Mouse (Mus musculus) heart, postnatal 10 days (tissue): Measurements from ENCODE around the gene Ptbp3. TPM values are rescaled to one million over a fixed set of nuclear protein-coding genes. Genes with fewer than 3 reads are reported as not detected.
"Not testable (repeated sequence)": the region's sequence is repeated elsewhere in the genome, so short reads cannot be mapped to it uniquely, and the experiment has no call there.

Source experiments
- DNase-seq, 2 experiments: peaks; one replicate each; pipeline ENCODE4 v3.0.0; 2021
- intact Hi-C: fragments of 180-260 bp; cut with DNase I; formaldehyde crosslinking; loops from one replicate; pipeline ENCODE4 v1.15.1; 2025
- total RNA-seq, 2 experiments: library from RNA; stranded (reverse); gene quantifications; 2 replicates each; pipeline ENCODE4 v1.2.3; 2021

Gene Ptbp3
- total RNA-seq, 2 experiments from 2014 or later: 57.4 to 57.9 TPM

GRCm38 (mm10) chr4:59557343-59557742 lies 8.2 kb upstream of the Ptbp3 start:
- DNase-seq, intact Hi-C loops: not testable (repeated sequence)

- intact Hi-C loops: no loop called here
- DNase-seq: no peak
Observed at GRCm38 (mm10) chr4:59555177-59555576, 6.0 kb upstream of the Ptbp3 start.

- no peak for DNase-seq
- intact Hi-C loops: no loop called here
Observed at GRCm38 (mm10) chr4:59553576-59553975, 4.4 kb upstream of the Ptbp3 start.

GRCm38 (mm10) chr4:59552835-59553234 lies 3.7 kb upstream of the Ptbp3 start:
- intact Hi-C loops: no loop called here

GRCm38 (mm10) chr4:59551901-59552300 lies 2.7 kb upstream of the Ptbp3 start:
- no peak for DNase-seq
- intact Hi-C loops: no loop called here

More at GRCm38 (mm10) chr4:59552835-59553234, 3.7 kb upstream of the Ptbp3 start:
- DNase-seq: no peak

DNA sequence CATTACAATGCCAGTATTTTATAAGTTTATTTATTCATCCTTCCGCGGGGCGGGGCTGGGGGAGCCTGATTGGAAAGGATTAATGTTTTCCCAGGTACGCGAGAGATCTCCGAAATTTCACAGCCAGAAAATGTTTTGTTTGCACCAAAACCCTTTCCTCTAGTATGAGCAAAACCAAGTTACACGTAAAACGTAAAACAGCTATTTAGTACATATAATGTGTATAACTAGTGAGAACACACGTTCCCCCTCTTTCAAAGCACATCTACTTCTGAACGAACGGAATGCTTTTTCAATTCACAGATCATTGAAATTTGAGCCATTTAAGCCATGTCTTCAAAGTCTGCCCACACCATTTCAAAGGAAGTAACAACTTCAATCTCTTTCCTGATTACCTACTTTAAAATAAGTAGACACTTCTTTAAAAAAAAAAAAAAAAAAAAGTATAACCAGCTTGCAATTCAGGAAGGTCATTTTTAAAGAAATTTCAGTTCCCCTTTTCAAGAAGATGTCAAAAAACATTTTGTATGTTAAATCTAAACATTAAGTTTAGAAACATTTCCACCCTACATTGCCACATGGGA lies 905 bp upstream of the Ptbp3 start:
- intact Hi-C loops: loop anchor here (5.0 kb wide), 1 partner anchor 353 kb away; no protein-coding TSS in a partner anchor
- DNase-seq: no peak

DNA sequence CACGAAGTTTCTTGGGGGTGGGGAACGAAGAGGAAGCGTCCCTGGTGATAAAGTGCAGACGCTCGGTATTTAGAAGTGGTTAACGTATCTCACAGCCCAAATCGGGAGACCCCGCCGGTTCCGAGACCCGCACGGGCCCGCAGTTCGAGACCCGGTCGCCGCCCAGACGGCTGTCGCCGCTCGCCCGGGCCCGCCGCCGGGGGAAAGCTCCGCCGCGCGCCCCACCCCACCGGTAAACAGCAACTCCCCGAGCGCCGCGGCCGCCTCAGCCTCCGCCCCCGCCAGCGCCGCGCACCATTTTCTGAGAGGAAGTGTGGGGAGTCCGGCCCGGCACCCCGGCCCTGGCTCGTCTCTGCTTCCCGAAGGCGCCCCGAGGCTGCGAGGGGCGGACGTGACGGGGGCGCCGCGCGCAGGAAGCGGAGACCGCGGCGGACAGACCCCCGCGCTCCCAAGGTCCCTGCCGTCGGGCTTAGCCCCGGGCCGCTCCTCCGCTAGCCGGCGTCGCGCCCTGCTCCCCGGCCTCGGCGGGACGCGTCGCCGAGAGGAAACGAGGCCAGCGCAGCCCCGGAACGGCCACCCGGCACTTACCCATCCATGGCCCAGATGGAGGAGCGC lies 497 bp downstream of the Ptbp3 start:
- peak; percentile 76 to 82 for DNase-seq
- intact Hi-C loops: loop anchor here (5.0 kb wide), 1 partner anchor 351 kb away; no protein-coding TSS in a partner anchor

- no peak for DNase-seq
- intact Hi-C loops: loop anchor here (5.0 kb wide), 1 partner anchor 351 kb away; no protein-coding TSS in a partner anchor
Observed at GRCm38 (mm10) chr4:59548011-59548559, 1.1 kb downstream of the Ptbp3 start.

DNA sequence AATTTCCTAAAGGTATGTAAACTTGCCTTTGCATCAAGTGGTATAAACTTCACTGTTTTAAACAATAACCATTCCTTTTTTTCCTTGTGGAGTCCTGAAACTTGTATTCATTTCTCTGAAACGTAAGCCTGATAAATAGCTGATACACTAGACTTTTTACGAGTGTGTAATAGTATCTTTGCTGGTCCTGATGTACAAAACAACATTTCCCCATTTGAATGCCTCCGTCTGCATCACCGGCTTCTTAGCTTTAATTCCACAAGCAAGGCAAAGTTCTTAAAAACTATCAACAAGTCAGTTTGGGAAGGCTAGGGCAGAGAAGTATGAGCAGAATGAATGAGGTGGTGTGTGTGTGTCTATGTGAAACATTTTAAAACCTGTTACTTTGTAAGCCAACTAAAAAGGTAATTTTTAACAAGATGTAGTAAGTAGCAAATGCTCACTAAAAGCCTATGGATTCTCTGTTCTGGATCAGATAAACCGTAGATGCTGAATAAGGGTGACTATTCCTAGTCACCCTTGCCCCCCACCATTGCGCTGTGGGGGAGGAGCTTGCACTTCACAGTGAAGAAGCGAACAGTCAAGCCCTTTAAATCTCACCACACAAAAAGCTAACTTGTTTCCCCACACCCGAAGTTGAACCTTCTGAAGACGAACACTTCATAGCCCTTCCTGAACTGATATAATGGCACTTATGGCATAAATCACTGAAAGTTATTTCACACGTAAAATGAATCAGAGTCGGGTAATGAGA lies 1.9 kb downstream of the Ptbp3 start:
- peak; percentile 26 to 27 for DNase-seq
- intact Hi-C loops: loop anchor here (5.0 kb wide), 1 partner anchor 350 kb away; no protein-coding TSS in a partner anchor

GRCm38 (mm10) chr4:59546285-59547071 lies 2.7 kb downstream of the Ptbp3 start:
- intact Hi-C loops: loop anchor here (5.0 kb wide), 1 partner anchor 349 kb away; no protein-coding TSS in a partner anchor
- no peak for DNase-seq

DNA sequence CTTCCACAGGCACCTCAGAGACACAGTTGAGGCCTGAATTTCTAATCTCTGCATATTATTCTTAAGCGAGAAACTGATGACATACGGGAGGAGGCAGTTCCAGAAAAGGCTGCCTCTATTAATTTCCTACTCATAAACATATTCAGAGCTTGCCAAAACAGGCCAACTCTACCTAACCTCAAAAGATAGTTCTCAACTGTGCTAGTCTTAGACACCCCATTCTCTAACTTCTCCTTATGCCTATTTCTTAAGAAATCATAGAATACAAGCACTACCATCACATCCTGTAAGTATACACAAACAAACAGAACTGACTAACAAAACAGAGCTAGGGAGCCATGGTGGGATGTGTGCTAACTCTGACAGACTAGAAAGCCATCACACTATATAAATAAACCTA lies 4.5 kb downstream of the Ptbp3 start:
- DNase-seq: no peak
- intact Hi-C loops: loop anchor here (5.0 kb wide), 1 partner anchor 347 kb away; no protein-coding TSS in a partner anchor

DNA sequence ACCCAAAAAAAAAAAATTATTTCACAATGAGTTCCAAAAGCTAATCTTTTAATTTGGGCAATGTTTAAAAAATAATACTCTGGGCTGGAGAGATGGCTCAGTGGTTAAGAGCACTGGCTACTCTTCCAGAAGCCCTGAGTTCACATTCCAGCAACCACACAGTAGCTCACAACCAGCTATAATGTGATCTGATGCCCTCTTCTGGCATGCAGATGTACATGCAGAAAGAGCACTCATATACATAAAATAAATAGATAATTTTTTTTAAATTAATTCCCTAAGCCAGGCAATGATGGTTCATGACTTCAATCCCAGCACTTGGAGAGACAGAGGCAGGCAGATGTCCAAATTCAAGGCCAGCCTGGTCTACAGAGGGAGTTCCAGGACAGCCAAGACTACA lies 6.2 kb downstream of the Ptbp3 start:
- intact Hi-C loops: no loop called here

DNA sequence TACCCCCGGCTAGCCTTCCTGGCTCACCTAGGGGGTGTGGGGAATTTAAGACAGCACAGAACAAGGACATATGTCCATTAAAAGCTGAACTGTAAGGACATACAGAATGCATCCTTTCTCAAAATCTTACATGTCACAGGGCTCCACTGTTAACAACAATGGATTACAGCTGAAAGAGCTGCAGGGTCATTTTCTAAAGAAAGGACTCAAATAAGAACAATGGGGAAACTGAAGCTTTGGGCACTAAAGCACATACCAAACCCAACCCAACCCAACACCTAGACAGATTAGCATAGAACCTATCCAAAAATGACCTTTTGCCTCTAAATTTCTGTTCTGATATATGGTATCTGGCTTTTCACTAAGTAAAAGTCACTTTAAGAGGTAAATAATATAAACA lies 12.9 kb downstream of the Ptbp3 start:
- DNase-seq: no peak
- intact Hi-C loops: no loop called here

More for the DNA sequence above, 6.2 kb downstream of the Ptbp3 start:
- DNase-seq: no peak

- no peak for DNase-seq
- intact Hi-C loops: no loop called here
Observed at GRCm38 (mm10) chr4:59535624-59536023, 13.5 kb downstream of the Ptbp3 start.

- no peak for DNase-seq
- intact Hi-C loops: no loop called here
Observed at GRCm38 (mm10) chr4:59533268-59533667, 15.9 kb downstream of the Ptbp3 start.

GRCm38 (mm10) chr4:59531172-59531571 lies 18.0 kb downstream of the Ptbp3 start:
- no peak for DNase-seq
- intact Hi-C loops: no loop called here

DNA sequence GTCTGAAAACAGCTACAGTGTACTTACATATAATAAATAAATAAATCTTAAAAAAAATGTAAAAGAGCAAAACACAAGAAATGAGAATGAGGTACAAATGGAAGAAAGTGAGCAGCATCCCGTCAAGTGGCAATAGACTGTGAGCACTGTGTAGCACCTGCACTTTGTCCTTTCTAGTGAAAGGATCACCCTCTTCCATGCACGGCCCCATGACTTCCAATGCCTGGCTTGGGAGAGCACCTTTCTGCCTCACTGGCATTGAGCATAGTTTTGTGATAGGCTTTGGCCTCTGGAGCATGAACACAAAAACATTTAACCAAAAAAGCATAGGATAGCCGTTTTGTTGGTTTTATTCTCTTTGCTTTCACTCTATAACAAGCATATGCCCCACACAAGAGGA lies 21.7 kb downstream of the Ptbp3 start:
- intact Hi-C loops: no loop called here
- DNase-seq: no peak

DNA sequence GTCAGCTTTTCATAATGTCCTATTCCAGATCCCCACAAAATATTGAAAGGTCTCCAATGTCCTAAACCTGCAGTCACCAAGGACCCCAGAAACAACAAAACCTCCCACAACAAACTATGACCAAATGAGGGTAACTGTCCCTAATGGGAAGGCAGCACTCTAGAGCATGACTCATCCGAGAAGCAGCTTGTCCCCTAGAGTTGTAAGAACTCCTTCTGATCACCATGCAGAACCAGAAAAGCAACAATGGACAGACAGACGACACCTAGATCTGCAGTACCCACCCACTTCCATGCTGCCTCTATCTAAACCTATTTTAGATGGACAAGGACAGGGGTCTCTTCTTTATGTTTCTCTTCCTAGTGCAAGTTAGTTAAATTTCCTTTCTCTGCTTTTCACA lies 22.4 kb downstream of the Ptbp3 start:
- intact Hi-C loops: no loop called here
- DNase-seq: no peak

DNA sequence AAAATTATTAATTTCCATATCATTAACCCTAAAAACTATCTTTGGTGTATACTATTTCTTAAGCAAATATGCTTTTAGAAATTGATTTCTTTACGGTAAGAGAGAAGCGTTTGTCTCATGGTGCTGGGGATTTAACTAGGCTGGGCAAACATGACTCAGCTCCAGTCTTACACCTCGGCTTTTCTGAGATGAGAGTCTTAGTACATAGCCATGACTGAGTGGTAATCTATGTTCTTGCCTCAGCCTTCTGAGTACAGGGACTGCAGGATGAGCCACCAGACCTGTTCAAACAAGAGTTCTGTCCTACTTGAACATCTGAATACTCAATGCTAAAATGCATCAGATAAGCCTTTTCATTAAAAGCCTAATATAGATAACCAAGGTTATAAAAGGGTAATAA lies 24.3 kb downstream of the Ptbp3 start:
- intact Hi-C loops: no loop called here
- no peak for DNase-seq

DNA sequence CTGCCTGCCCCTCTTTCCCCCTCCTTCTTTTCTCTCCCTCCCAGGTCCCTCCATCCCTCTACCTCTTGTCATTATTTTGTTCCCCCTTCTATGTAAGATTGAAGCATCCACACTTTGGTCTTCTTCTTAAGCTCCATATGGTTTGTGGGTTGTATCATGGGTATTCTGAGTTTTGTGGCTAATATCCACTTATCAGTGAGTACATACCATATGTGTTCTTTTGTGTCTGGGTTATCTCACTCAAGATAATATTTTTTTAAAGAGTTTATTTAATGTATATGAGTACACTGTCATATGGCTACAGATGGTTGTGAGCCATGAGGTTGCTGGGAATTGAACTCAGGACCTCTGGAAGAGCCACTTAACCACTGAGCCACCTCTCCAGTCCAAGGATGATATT lies 38.8 kb downstream of the Ptbp3 start:
- intact Hi-C loops: no loop called here
- no peak for DNase-seq
